Mouse (Mus musculus) hindbrain, embryonic 13.5 days (tissue): ENCODE results near the gene Oprd1. TPM values are rescaled to one million over a fixed set of nuclear protein-coding genes. Genes with fewer than 3 reads are reported as not detected.
A peak's percentile ranks its signal among the peaks of the same experiment; 100 is the strongest.

Experiments
- ATAC-seq: fragments of 200-750 bp; cut with Nextera tagmentation; 2 replicates; pipeline ENCODE4 v1.8.0; 2017; ENCODE audit warnings: moderate TSS enrichment; ENCODE audit not compliant: low FRiP score
- H3K27ac ChIP-seq: fragments of 300-500 bp; sonication (generic); 2 replicates; pipeline ENCODE4 v1.5.1; 2015; ENCODE audit warnings: inconsistent platforms, mild to moderate bottlenecking, moderate library complexity
- H3K27me3 ChIP-seq: fragments of 300-500 bp; sonication (generic); 2 replicates; pipeline ENCODE4 v1.6.1; 2015; ENCODE audit warnings: mild to moderate bottlenecking, inconsistent platforms
- H3K36me3 ChIP-seq: fragments of 300-500 bp; sonication (generic); 2 replicates; pipeline ENCODE4 v1.6.1; 2015; ENCODE audit warnings: mild to moderate bottlenecking, inconsistent platforms
- H3K4me1 ChIP-seq: fragments of 300-500 bp; sonication (generic); replicated peaks from 2 replicates; pipeline ENCODE4 v1.6.1; 2015; ENCODE audit warnings: inconsistent platforms
- H3K4me2 ChIP-seq: fragments of 300-500 bp; sonication (generic); 2 replicates; pipeline ENCODE4 v1.6.1; 2015; ENCODE audit warnings: inconsistent platforms, mild to moderate bottlenecking, moderate library complexity
- H3K4me3 ChIP-seq: fragments of 300-500 bp; sonication (generic); 2 replicates; pipeline ENCODE4 v1.5.1; 2015; ENCODE audit warnings: mild to moderate bottlenecking, inconsistent platforms
- H3K9ac ChIP-seq: fragments of 300-500 bp; sonication (generic); 2 replicates; pipeline ENCODE4 v1.6.1; 2015; ENCODE audit warnings: mild to moderate bottlenecking, inconsistent platforms
- H3K9me3 ChIP-seq: fragments of 300-500 bp; sonication (generic); 2 replicates; pipeline ENCODE4 v1.6.1; 2016; ENCODE audit warnings: inconsistent platforms
- WGBS: fragments of 180-500 bp; shearing (Covaris S2); methylation state at CpG from one replicate; pipeline ENCODE4 v1.1.7; 2015; 5-methylcytosine and 5-hydroxymethylcytosine counted together
- polyA plus RNA-seq: library from polyadenylated mRNA; unstranded; fragments of >200 nt; fragmentation: Nextera tagmentation; extraction: Ambion mirVana; gene quantifications from 2 replicates; pipeline ENCODE4 v1.2.1, GENCODE M21; 2015

The Oprd1 gene
- polyA plus RNA-seq, 1 experiment from 2014 or later = 0.48 TPM

DNA sequence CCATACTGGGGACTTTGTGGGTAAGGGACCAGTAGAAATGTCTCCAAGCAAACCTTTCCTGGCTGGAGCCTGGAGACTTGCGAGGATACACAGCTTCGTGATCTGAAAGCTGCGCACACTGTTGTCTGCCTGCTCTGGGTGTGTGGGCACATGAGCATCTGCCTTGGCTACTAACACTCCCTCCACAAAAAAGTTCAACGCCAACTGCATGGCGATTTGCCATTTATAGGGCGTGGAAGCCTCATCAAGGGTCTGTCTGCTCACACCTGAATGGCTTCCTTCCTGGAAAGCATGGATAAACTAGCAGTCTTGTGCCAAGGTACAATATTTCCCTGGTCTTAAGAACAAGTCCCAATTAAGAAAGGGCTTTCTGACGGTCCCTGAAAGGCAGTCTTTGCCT is 12.5 kb downstream of the Oprd1 start:
- no peaks in the 10 kb centered on the region for H3K36me3 ChIP-seq
- 91% methylated on average over 7 of the region's 7 CpGs for WGBS
- H3K27ac ChIP-seq = no peak overlapping the region
- H3K9ac ChIP-seq = no peak overlapping the region
- ATAC-seq = no peak
- no peaks in the 10 kb centered on the region; the same call in 1 of the 2 replicates for H3K27me3 ChIP-seq
- H3K4me2 ChIP-seq = no peak overlapping the region
- no peaks in the 10 kb centered on the region for H3K9me3 ChIP-seq
- H3K4me1 ChIP-seq = peaks cover 13% of the 10 kb centered on the region
- no peak overlapping the region for H3K4me3 ChIP-seq

DNA sequence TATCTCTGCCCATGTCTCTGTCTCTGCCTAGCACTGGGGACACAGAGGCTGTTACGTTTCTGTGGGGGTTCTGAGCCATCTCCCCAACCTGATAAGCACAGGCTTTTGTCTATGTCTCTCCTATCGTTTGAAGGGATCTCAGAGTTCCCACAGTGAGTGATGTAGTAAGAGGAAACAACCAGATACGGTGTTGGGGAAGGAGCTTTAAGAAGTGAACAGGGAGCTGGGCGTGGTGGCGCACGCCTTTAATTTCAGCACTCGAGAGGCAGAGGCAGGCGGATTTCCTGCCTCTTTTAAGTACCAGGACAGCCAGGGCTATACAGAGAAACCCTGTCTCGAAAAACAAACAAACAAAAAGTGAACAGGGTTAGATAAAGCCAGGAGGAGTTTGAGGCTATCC is 13.2 kb downstream of the Oprd1 start:
- ATAC-seq = no peak
- no peak overlapping the region for H3K27ac ChIP-seq

DNA sequence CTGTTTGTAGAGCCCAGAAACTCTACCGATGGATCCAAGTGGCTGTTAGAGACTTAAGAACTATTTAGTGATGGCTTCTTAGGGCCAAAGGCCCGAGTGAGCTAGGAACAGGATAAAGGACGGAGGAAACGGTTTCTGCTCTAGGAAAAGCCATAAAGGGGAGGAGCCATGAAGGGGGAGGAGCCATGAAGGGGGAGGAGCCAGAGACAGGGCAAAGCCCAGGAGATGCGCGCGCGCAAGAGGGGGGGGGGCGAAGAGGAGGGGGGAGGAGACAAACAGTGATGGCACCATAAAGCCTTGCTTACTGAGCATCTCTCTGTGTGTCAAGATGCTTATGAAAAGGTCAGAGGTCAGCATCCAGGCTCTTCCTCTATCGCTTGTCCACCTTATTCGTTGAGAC is 13.6 kb downstream of the Oprd1 start:
- no peak overlapping the region for H3K9ac ChIP-seq
- 78% methylated on average over 11 of the region's 11 CpGs for WGBS

More for the DNA sequence above, 13.2 kb downstream of the Oprd1 start:
- WGBS = 88% methylated on average over 9 of the region's 9 CpGs
- H3K9me3 ChIP-seq = no peaks in the 10 kb centered on the region
- no peak overlapping the region for H3K9ac ChIP-seq
- no peaks in the 10 kb centered on the region; the same call in 1 of the 2 replicates for H3K27me3 ChIP-seq
- peaks cover 13% of the 10 kb centered on the region for H3K4me1 ChIP-seq
- no peak overlapping the region for H3K4me2 ChIP-seq
- no peaks in the 10 kb centered on the region for H3K36me3 ChIP-seq
- no peak overlapping the region for H3K4me3 ChIP-seq

GRCm38 (mm10) chr4:132130134-132130533 is 14.2 kb downstream of the Oprd1 start:
- Histone ChIP-seq H3K9ac (no peak overlapping the region), H3K27ac (no peak overlapping the region), H3K4me1 (peaks cover 13% of the 10 kb centered on the region), H3K4me3 (no peak overlapping the region), H3K36me3 (no peaks in the 10 kb centered on the region), H3K9me3 (no peaks in the 10 kb centered on the region), H3K4me2 (no peak overlapping the region), H3K27me3 (no peaks in the 10 kb centered on the region; the same call in 1 of the 2 replicates)
- 90% methylated on average over 2 of the region's 2 CpGs for WGBS
- ATAC-seq = no peak

More for the DNA sequence above, 13.6 kb downstream of the Oprd1 start:
- Histone ChIP-seq H3K27ac (no peak overlapping the region), H3K27me3 (no peaks in the 10 kb centered on the region; the same call in 1 of the 2 replicates), H3K4me3 (no peak overlapping the region), H3K4me2 (no peak overlapping the region), H3K4me1 (peaks cover 13% of the 10 kb centered on the region), H3K36me3 (no peaks in the 10 kb centered on the region), H3K9me3 (no peaks in the 10 kb centered on the region)
- no peak for ATAC-seq

- Histone ChIP-seq H3K4me1 (peaks cover 13% of the 10 kb centered on the region), H3K9ac (no peak overlapping the region), H3K27me3 (no peaks in the 10 kb centered on the region; the same call in 1 of the 2 replicates), H3K4me3 (no peak overlapping the region), H3K9me3 (no peaks in the 10 kb centered on the region), H3K4me2 (no peak overlapping the region), H3K27ac (peak overlapping the region; percentile 64; the same call in 1 of the 2 replicates), H3K36me3 (no peaks in the 10 kb centered on the region)
- 9% methylated on average over 6 of the region's 6 CpGs for WGBS
- 0 out of 2 replicates have a peak, but pooled peaks have one; percentile 49 for ATAC-seq
Observed at GRCm38 (mm10) chr4:132128997-132129636, 15.2 kb downstream of the Oprd1 start.

DNA sequence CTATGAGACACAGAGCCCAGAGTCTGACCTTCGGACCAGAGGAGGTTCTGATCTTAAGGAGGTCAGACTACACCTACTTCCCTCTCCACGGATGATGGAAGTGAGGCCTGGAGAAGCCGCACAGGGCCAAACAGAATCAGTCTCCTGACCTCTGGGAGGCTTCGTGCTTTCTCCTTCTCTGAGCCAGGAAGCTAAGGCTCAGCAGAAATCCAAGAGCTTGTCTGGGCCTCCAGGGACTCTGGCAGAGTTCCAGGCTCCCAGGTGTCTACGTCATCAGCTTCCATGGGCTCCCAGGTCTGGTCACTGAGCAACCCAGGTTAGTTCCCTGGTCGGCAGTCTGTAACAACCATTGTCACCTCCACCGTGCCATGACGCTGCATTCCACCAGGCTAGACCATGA is 17.2 kb downstream of the Oprd1 start:
- Histone ChIP-seq H3K9ac (no peak overlapping the region), H3K4me2 (no peak overlapping the region), H3K36me3 (no peaks in the 10 kb centered on the region), H3K4me1 (peaks cover 18% of the 10 kb centered on the region), H3K9me3 (no peaks in the 10 kb centered on the region), H3K27ac (no peak overlapping the region), H3K27me3 (no peaks in the 10 kb centered on the region; the same call in 1 of the 2 replicates), H3K4me3 (no peak overlapping the region)
- 91% methylated on average over 8 of the region's 8 CpGs for WGBS
- no peak for ATAC-seq

DNA sequence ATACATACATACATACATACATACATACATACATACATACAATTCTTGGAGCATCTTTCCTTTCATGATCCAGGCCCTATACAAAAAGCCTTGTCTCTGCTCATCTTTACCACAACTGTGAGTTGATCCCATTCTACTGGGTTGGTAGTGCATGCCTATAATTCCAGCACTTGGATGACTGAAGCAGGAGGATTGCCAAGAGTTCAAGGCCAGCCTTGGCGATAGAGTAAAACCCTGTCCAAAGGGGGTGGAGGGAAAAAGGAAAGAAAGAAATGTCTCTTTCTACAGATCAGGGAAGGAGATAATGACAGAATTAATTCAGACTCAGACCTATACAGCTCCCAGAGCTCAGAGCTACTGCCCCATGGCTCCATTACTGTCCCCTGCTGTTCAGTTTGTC is 21.1 kb downstream of the Oprd1 start:
- Histone ChIP-seq H3K9ac (no peak overlapping the region), H3K27me3 (0 out of 2 replicates have a peak, but pooled peaks cover 2% of the 10 kb centered on the region), H3K27ac (no peak overlapping the region), H3K9me3 (no peaks in the 10 kb centered on the region), H3K4me2 (no peak overlapping the region), H3K4me3 (no peak overlapping the region), H3K36me3 (no peaks in the 10 kb centered on the region), H3K4me1 (peaks cover 5% of the 10 kb centered on the region; the same call in 1 of the 2 replicates)
- 96% methylated on average over 1 of the region's 1 CpGs for WGBS
- no peak for ATAC-seq

- no peaks in the 10 kb centered on the region for H3K9me3 ChIP-seq
- 0 out of 2 replicates have a peak, but pooled peaks cover 2% of the 10 kb centered on the region for H3K27me3 ChIP-seq
- H3K4me1 ChIP-seq = peaks cover 5% of the 10 kb centered on the region; the same call in 1 of the 2 replicates
- no peak for ATAC-seq
- 81% methylated on average over 5 of the region's 5 CpGs for WGBS
- H3K27ac ChIP-seq = no peak overlapping the region
- no peaks in the 10 kb centered on the region for H3K36me3 ChIP-seq
- H3K9ac ChIP-seq = no peak overlapping the region
- no peak overlapping the region for H3K4me3 ChIP-seq
- no peak overlapping the region for H3K4me2 ChIP-seq
Observed at GRCm38 (mm10) chr4:132121674-132122073, 22.6 kb downstream of the Oprd1 start.

- 63% methylated on average over 9 of the region's 9 CpGs for WGBS
- no peak overlapping the region for H3K4me3 ChIP-seq
Observed at GRCm38 (mm10) chr4:132119566-132119965, 24.7 kb downstream of the Oprd1 start.

GRCm38 (mm10) chr4:132116315-132116714 is 28.0 kb downstream of the Oprd1 start:
- ATAC-seq = no peak
- H3K4me1 ChIP-seq = peaks cover 8% of the 10 kb centered on the region; the same call in 1 of the 2 replicates
- H3K4me3 ChIP-seq = no peak overlapping the region
- no peak overlapping the region for H3K9ac ChIP-seq
- no peaks in the 10 kb centered on the region for H3K9me3 ChIP-seq
- no peaks in the 10 kb centered on the region for H3K36me3 ChIP-seq
- H3K27me3 ChIP-seq = peaks cover 32% of the 10 kb centered on the region
- H3K27ac ChIP-seq = no peak overlapping the region
- WGBS = 86% methylated on average over 4 of the region's 4 CpGs
- no peak overlapping the region for H3K4me2 ChIP-seq

More at GRCm38 (mm10) chr4:132119566-132119965, 24.7 kb downstream of the Oprd1 start:
- Histone ChIP-seq H3K4me2 (no peak overlapping the region), H3K9me3 (no peaks in the 10 kb centered on the region), H3K27me3 (0 out of 2 replicates have a peak, but pooled peaks cover 7% of the 10 kb centered on the region), H3K9ac (no peak overlapping the region), H3K27ac (no peak overlapping the region), H3K4me1 (peaks cover 5% of the 10 kb centered on the region; the same call in 1 of the 2 replicates), H3K36me3 (no peaks in the 10 kb centered on the region)
- ATAC-seq = no peak

GRCm38 (mm10) chr4:132113411-132114095 is 30.7 kb downstream of the Oprd1 start:
- Histone ChIP-seq H3K4me2 (peak overlapping the region; percentile 53), H3K4me1 (peaks cover 8% of the 10 kb centered on the region; the same call in 1 of the 2 replicates), H3K27me3 (peaks cover 30% of the 10 kb centered on the region), H3K9me3 (no peaks in the 10 kb centered on the region), H3K9ac (peak overlapping the region; percentile 63; the same call in 1 of the 2 replicates), H3K36me3 (no peaks in the 10 kb centered on the region), H3K4me3 (peak overlapping the region; percentile 31), H3K27ac (no peak overlapping the region)
- ATAC-seq = no peak
- WGBS = 40% methylated on average over 53 of the region's 53 CpGs

DNA sequence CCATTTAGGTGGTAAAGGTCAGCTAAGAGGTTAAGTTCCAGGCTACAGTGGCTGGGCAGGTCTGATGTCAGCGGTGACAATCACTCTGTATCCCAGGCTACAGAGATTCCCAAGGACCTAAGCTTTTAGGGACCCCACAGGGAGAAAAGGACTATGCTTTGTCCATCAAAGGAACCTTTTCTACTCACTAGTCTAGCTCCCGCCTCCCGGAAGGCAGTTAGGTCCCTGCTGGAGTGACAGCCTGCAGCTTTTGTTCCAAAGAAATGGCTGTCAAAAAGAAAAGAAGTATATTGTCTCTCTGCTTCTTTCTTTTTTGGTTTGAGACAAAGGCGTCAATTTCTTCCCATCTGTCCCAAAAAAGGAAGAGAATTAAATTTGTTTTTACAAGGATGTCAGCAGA is 33.1 kb downstream of the Oprd1 start:
- H3K9me3 ChIP-seq = no peaks in the 10 kb centered on the region
- H3K4me3 ChIP-seq = no peak overlapping the region
- no peak for ATAC-seq
- WGBS = 17% methylated on average over 4 of the region's 4 CpGs
- no peak overlapping the region for H3K4me2 ChIP-seq
- no peak overlapping the region for H3K9ac ChIP-seq
- peaks cover 8% of the 10 kb centered on the region; the same call in 1 of the 2 replicates for H3K4me1 ChIP-seq
- H3K36me3 ChIP-seq = no peaks in the 10 kb centered on the region
- no peak overlapping the region for H3K27ac ChIP-seq
- peaks cover 32% of the 10 kb centered on the region for H3K27me3 ChIP-seq
